Mouse (Mus musculus): ENCODE measurements at regions not wholly inside any gene's neighbourhood (a gene's known extent, or its start where the extent isn't known, plus 50 kb on each side); places are given as distances from the start of the nearest gene placed in this dataset.

GRCm38 (mm10) chr9:23134421-23135118 is 88.3 kb upstream of the Bmper start:
- 54% methylated on average over 12 of the region's 12 CpGs for WGBS
- no peak for ATAC-seq (ENCODE audit: extremely low read depth, insufficient number of reproducible peaks, low FRiP score, low TSS enrichment)
- H3K27me3 ChIP-seq (replicated peaks) = no peaks in the 10 kb centered on the region
- H3K9ac ChIP-seq = no peak overlapping the region
- H3K36me3 ChIP-seq = no peaks in the 10 kb centered on the region
- no peak overlapping the region for H3K4me2 ChIP-seq
- H3K4me3 ChIP-seq = no peak overlapping the region
- H3K4me1 ChIP-seq = peaks cover 21% of the 10 kb centered on the region
- H3K9me3 ChIP-seq = no peaks in the 10 kb centered on the region
- H3K27ac ChIP-seq (replicated peaks) = 0 out of 2 replicates have a peak overlapping the region, but pooled peaks have one; percentile 2

GRCm38 (mm10) chr9:23136511-23136910 is 86.4 kb upstream of the Bmper start:
- peaks cover 21% of the 10 kb centered on the region for H3K4me1 ChIP-seq
- no peaks in the 10 kb centered on the region for H3K9me3 ChIP-seq
- no peaks in the 10 kb centered on the region for H3K27me3 ChIP-seq (replicated peaks)
- no peak overlapping the region for H3K4me2 ChIP-seq
- no peaks in the 10 kb centered on the region for H3K36me3 ChIP-seq
- H3K9ac ChIP-seq = no peak overlapping the region
- H3K4me3 ChIP-seq = no peak overlapping the region
- no peak for ATAC-seq (ENCODE audit: extremely low read depth, insufficient number of reproducible peaks, low FRiP score, low TSS enrichment)
- H3K27ac ChIP-seq (replicated peaks) = no peak overlapping the region
- WGBS = 71% methylated on average over 5 of the region's 5 CpGs

GRCm38 (mm10) chr9:23137682-23138210 is 85.1 kb upstream of the Bmper start:
- Histone ChIP-seq H3K27me3 (replicated peaks) (no peaks in the 10 kb centered on the region), H3K36me3 (no peaks in the 10 kb centered on the region), H3K27ac (replicated peaks) (peak overlapping the region; percentile 28; the same call in 1 of the 2 replicates), H3K9me3 (no peaks in the 10 kb centered on the region), H3K9ac (no peak overlapping the region), H3K4me2 (no peak overlapping the region), H3K4me1 (peaks cover 21% of the 10 kb centered on the region), H3K4me3 (no peak overlapping the region)
- WGBS = 47% methylated on average over 5 of the region's 5 CpGs
- ATAC-seq (ENCODE audit: extremely low read depth, insufficient number of reproducible peaks, low FRiP score, low TSS enrichment) = no peak

DNA sequence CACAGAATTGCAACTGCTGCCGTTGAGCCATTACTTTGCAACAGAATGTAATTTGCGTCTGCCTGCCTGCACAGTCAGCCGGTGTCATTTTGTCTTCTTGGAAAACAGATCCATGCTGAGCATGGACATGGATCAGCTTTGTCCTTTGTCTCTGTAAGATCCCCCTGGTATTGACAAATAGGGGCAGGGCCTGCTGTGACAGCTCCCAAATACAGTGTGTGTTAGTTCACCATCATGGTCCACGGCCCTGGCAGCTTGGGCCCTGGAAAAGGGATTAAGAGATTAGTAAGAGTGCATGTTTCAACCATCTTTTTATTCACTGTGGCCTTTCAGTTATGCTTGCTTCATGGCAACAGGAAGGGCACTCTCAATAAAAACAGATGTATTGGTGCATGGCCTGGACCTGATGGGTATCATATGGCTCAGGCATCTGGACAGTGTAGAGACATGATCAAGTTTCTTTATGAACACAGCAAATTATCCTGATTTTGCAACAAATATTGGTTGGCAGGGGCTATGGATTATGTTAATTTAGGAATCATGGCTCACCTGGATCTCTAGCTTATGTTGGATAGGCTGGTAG is 83.2 kb upstream of the Bmper start:
- Histone ChIP-seq H3K9me3 (no peaks in the 10 kb centered on the region), H3K4me1 (peaks cover 17% of the 10 kb centered on the region), H3K27ac (replicated peaks) (no peak overlapping the region), H3K4me2 (no peak overlapping the region), H3K36me3 (no peaks in the 10 kb centered on the region), H3K27me3 (replicated peaks) (no peaks in the 10 kb centered on the region), H3K9ac (no peak overlapping the region), H3K4me3 (no peak overlapping the region)
- ATAC-seq (ENCODE audit: extremely low read depth, insufficient number of reproducible peaks, low FRiP score, low TSS enrichment) = no peak
- 79% methylated on average over 4 of the region's 4 CpGs for WGBS

DNA sequence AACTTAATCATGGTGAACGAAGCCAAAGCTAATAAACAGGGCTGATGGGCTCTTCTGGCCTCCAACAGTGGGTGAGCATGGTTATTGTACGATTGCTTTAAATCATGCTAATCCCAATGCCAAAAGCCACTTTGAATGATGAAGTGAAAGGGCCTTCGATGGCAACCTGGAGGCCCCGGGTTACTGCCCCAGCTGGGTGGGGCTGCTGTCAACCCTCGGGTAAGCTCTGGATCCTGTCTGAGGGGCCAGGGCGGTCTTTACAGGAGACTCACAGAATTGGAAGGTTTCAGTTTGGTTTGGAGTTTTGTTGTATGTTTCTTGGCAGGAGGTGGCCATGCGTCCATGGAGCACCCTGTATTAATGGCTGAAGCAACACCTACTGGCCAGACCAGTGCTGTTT is 78.6 kb upstream of the Bmper start:
- Histone ChIP-seq H3K36me3 (no peaks in the 10 kb centered on the region), H3K4me2 (no peak overlapping the region), H3K4me1 (no peaks in the 10 kb centered on the region), H3K27me3 (replicated peaks) (no peaks in the 10 kb centered on the region), H3K9me3 (no peaks in the 10 kb centered on the region), H3K9ac (no peak overlapping the region), H3K27ac (replicated peaks) (no peak overlapping the region), H3K4me3 (no peak overlapping the region)
- ATAC-seq (ENCODE audit: extremely low read depth, insufficient number of reproducible peaks, low FRiP score, low TSS enrichment) = no peak
- WGBS = 77% methylated on average over 7 of the region's 7 CpGs

GRCm38 (mm10) chr9:23150338-23150737 is 72.5 kb upstream of the Bmper start:
- Histone ChIP-seq H3K9ac (no peak overlapping the region), H3K4me1 (no peaks in the 10 kb centered on the region), H3K36me3 (no peaks in the 10 kb centered on the region), H3K4me3 (no peak overlapping the region), H3K4me2 (no peak overlapping the region), H3K27me3 (replicated peaks) (no peaks in the 10 kb centered on the region), H3K27ac (replicated peaks) (no peak overlapping the region), H3K9me3 (no peaks in the 10 kb centered on the region)
- ATAC-seq (ENCODE audit: extremely low read depth, insufficient number of reproducible peaks, low FRiP score, low TSS enrichment) = no peak
- 68% methylated on average over 6 of the region's 6 CpGs for WGBS

DNA sequence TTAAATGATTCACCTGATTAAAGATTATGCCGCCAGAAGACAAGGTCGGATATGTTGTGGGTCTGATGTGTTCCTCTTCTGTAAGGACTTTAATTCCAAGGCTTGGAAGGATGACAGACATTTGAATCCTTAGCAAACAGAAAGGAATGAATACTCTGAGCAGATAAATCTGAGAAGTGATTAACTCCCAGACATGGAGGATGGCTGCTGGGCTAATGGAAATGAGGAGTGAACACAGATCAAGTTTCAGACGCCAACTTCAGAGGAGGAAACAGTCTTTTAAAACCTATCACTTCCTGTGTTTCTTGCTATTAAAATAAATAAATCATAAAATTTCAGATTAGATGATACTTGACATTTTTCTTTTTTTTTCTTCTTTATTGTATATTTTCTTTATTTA is 72.0 kb upstream of the Bmper start:
- no peaks in the 10 kb centered on the region for H3K27me3 ChIP-seq (replicated peaks)
- H3K36me3 ChIP-seq = no peaks in the 10 kb centered on the region
- H3K4me1 ChIP-seq = no peaks in the 10 kb centered on the region
- H3K27ac ChIP-seq (replicated peaks) = no peak overlapping the region
- no peak for ATAC-seq (ENCODE audit: extremely low read depth, insufficient number of reproducible peaks, low FRiP score, low TSS enrichment)
- H3K9me3 ChIP-seq = no peaks in the 10 kb centered on the region
- no peak overlapping the region for H3K4me2 ChIP-seq
- H3K4me3 ChIP-seq = no peak overlapping the region
- 42% methylated on average over 3 of the region's 3 CpGs for WGBS
- no peak overlapping the region for H3K9ac ChIP-seq

DNA sequence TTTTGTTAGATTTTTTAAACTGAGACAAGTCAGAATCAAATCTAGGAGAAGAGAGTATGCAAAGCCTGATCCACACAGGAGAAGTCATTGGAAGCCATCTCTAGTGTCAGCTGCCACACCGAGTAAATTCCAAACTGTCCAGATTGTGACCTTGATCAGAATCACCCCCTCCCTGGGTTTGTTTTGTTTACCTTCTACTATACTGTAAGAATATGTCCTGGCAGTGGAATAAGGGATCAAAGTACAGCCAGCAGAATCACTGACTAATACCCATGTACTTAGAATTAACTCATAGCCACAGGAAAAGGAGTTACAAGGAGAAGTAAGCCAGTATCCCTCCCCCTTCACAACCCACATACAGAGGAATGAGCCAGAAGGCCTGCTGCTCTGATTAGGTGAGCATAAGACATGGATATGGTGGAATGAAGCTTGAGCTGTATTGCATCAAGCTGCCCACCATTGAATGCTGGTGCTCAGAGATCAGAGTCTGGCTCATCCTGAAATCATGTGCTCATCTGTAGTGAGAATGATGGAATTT is 70.9 kb upstream of the Bmper start:
- Histone ChIP-seq H3K4me2 (no peak overlapping the region), H3K4me1 (peaks cover 4% of the 10 kb centered on the region), H3K9me3 (no peaks in the 10 kb centered on the region), H3K4me3 (no peak overlapping the region), H3K27me3 (replicated peaks) (no peaks in the 10 kb centered on the region), H3K36me3 (no peaks in the 10 kb centered on the region), H3K27ac (replicated peaks) (no peak overlapping the region; the same call in 1 of the 2 replicates), H3K9ac (no peak overlapping the region)
- 60% methylated on average over 1 of the region's 1 CpGs for WGBS
- no peak for ATAC-seq (ENCODE audit: extremely low read depth, insufficient number of reproducible peaks, low FRiP score, low TSS enrichment)

- no peak for ATAC-seq (ENCODE audit: extremely low read depth, insufficient number of reproducible peaks, low FRiP score, low TSS enrichment)
- H3K27me3 ChIP-seq (replicated peaks) = no peaks in the 10 kb centered on the region
- WGBS = 32% methylated on average over 5 of the region's 5 CpGs
- H3K27ac ChIP-seq (replicated peaks) = 0 out of 2 replicates have a peak overlapping the region, but pooled peaks have one; percentile 12
- H3K4me3 ChIP-seq = no peak overlapping the region
- H3K4me2 ChIP-seq = no peak overlapping the region
- no peaks in the 10 kb centered on the region for H3K9me3 ChIP-seq
- no peak overlapping the region for H3K9ac ChIP-seq
- peaks cover 12% of the 10 kb centered on the region for H3K4me1 ChIP-seq
- H3K36me3 ChIP-seq = no peaks in the 10 kb centered on the region
Observed at GRCm38 (mm10) chr9:23156820-23157570, 65.9 kb upstream of the Bmper start.

GRCm38 (mm10) chr9:23158499-23158898 is 64.4 kb upstream of the Bmper start:
- 58% methylated on average over 1 of the region's 1 CpGs for WGBS
- no peak for ATAC-seq (ENCODE audit: extremely low read depth, insufficient number of reproducible peaks, low FRiP score, low TSS enrichment)
- no peak overlapping the region for H3K27ac ChIP-seq (replicated peaks)
- H3K27me3 ChIP-seq (replicated peaks) = no peaks in the 10 kb centered on the region
- no peak overlapping the region for H3K4me3 ChIP-seq
- H3K36me3 ChIP-seq = no peaks in the 10 kb centered on the region
- H3K9ac ChIP-seq = no peak overlapping the region
- H3K9me3 ChIP-seq = no peaks in the 10 kb centered on the region
- H3K4me2 ChIP-seq = no peak overlapping the region
- peaks cover 12% of the 10 kb centered on the region for H3K4me1 ChIP-seq

DNA sequence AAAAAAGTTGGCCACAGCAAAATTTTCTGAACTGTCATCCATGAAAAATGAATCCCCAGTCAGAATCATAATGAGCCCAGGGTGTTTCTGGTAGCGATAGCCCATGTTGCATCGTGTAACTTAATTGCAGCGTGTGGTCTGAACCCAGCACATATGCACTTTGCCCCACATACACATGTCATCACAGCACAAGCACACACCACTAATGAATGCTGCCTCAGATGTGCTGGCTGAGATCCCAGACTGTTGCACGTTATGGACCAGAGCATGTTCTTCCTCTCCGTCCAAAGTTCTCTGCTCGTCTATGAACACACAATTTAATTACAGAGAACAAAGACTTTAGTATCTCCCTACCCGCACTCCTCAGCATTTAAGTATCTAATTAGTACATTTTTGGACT is 61.5 kb upstream of the Bmper start:
- peaks cover 12% of the 10 kb centered on the region for H3K4me1 ChIP-seq
- no peak overlapping the region for H3K9ac ChIP-seq
- H3K36me3 ChIP-seq = no peaks in the 10 kb centered on the region
- ATAC-seq (ENCODE audit: extremely low read depth, insufficient number of reproducible peaks, low FRiP score, low TSS enrichment) = no peak
- 64% methylated on average over 7 of the region's 7 CpGs for WGBS
- H3K9me3 ChIP-seq = no peaks in the 10 kb centered on the region
- no peak overlapping the region for H3K4me3 ChIP-seq
- no peaks in the 10 kb centered on the region for H3K27me3 ChIP-seq (replicated peaks)
- no peak overlapping the region for H3K27ac ChIP-seq (replicated peaks)
- H3K4me2 ChIP-seq = no peak overlapping the region
